Mouse (Mus musculus) G1E (cell line): ENCODE measurements around the gene Top1. TPM values are rescaled to one million over a fixed set of nuclear protein-coding genes. Genes with fewer than 3 reads are reported as not detected.

Experiments
- ATAC-seq: 2 replicates; pipeline ENCODE4 v1.8.0; 2016; ENCODE audit warnings: mild to moderate bottlenecking; ENCODE audit not compliant: insufficient number of reproducible peaks, poor library complexity, low FRiP score, severe bottlenecking; ENCODE audit errors: extremely low read depth
- DNase-seq: peaks from one replicate; pipeline ENCODE4 v3.0.0; 2012; ENCODE audit warnings: low spot score
- H3K27me3 ChIP-seq: 2 replicates; pipeline ENCODE4 v1.6.1; 2012; ENCODE audit warnings: mild to moderate bottlenecking, low read length, inconsistent platforms; ENCODE audit not compliant: insufficient read depth
- H3K36me3 ChIP-seq: replicated peaks from 2 replicates; pipeline ENCODE3; 2012; ENCODE audit warnings: mild to moderate bottlenecking, inconsistent platforms
- H3K4me1 ChIP-seq: 2 replicates; pipeline ENCODE4 v1.6.1; 2012; ENCODE audit warnings: low read depth, low read length, inconsistent platforms, mixed read lengths; ENCODE audit not compliant: insufficient read depth
- H3K4me3 ChIP-seq: 2 replicates; pipeline ENCODE4 v1.5.1; 2012; ENCODE audit warnings: low read depth, mild to moderate bottlenecking, inconsistent platforms, low read length, moderate library complexity, mixed read lengths
- H3K9me3 ChIP-seq: replicated peaks from 2 replicates; pipeline ENCODE4 v1.6.1; 2012; ENCODE audit warnings: inconsistent platforms
- CTCF ChIP-seq: IDR thresholded peaks from 2 replicates; pipeline ENCODE4 v1.5.1; 2012; ENCODE audit warnings: low read depth, low read length, inconsistent platforms, mixed read lengths
- GATA1 ChIP-seq: IDR thresholded peaks from 2 replicates; pipeline ENCODE4 v1.6.1; 2012; ENCODE audit warnings: borderline replicate concordance, low read length, inconsistent platforms, mixed read lengths
- GATA2 ChIP-seq: IDR thresholded peaks from 2 replicates; pipeline ENCODE4 v1.6.1; 2012; ENCODE audit warnings: low read depth, low read length, inconsistent platforms, borderline replicate concordance
- POLR2AphosphoS5 ChIP-seq: IDR thresholded peaks from 2 replicates; pipeline ENCODE4 v1.6.1; 2012; ENCODE audit warnings: low read depth, low read length, inconsistent platforms; ENCODE audit not compliant: insufficient replicate concordance
- TAL1 ChIP-seq: conservative IDR thresholded peaks from 2 replicates; pipeline ENCODE4 v1.6.1; 2012; ENCODE audit warnings: low read depth, low read length, inconsistent platforms, mixed read lengths
- polyA plus RNA-seq: library from polyadenylated mRNA; stranded (reverse); fragments of >175 nt; gene quantifications from 2 replicates; pipeline ENCODE4 v1.2.3, GENCODE M21; 2012
- total RNA-seq, 2 experiments: library from RNA; stranded (forward) in 1 of 2; stranded (reverse) in 1 of 2; fragments of 200-1000 nt in 1 of 2; fragments of >200 nt in 1 of 2; fragmentation: Nextera tagmentation in 1 of 2; gene quantifications; 2 replicates each; pipeline ENCODE4 v1.2.3; 2014 to 2017

The Top1 gene
- total and polyA plus RNA-seq, 3 experiments = 113 to 184 (median 136) TPM

GRCm38 (mm10) chr2:160734331-160734730 lies 88.6 kb downstream of the Top1 start:
- ATAC-seq (no peak), DNase-seq (no peak)
- Histone ChIP-seq H3K36me3 (peaks cover 22% of the 10 kb centered on the region), H3K9me3 (no peaks in the 10 kb centered on the region), H3K4me1 (peaks cover 23% of the 10 kb centered on the region), H3K27me3 (peaks cover 14% of the 10 kb centered on the region), H3K4me3 (no peak overlapping the region)
- no peak for TF ChIP-seq GATA2
- TF ChIP-seq CTCF = no peak
- no peak for TF ChIP-seq GATA1
- no peak for TF ChIP-seq TAL1
- TF ChIP-seq POLR2AphosphoS5 = no peak

- TF ChIP-seq GATA2 (no peak), GATA1 (no peak), CTCF (no peak), POLR2AphosphoS5 (no peak), TAL1 (no peak)
- Histone ChIP-seq H3K27me3 (peaks cover 5% of the 10 kb centered on the region; the same call in 1 of the 2 replicates), H3K9me3 (no peaks in the 10 kb centered on the region), H3K4me3 (no peak overlapping the region), H3K4me1 (peaks cover 12% of the 10 kb centered on the region), H3K36me3 (peaks cover 24% of the 10 kb centered on the region)
- DNase-seq (no peak), ATAC-seq (no peak)
Observed at GRCm38 (mm10) chr2:160735706-160736310, 90.1 kb downstream of the Top1 start.

- TF ChIP-seq CTCF = no peak
- TF ChIP-seq GATA2 = no peak
- TF ChIP-seq GATA1 = no peak
- no peak for TF ChIP-seq TAL1
- no peak for TF ChIP-seq POLR2AphosphoS5
- H3K27me3 ChIP-seq = peaks cover 5% of the 10 kb centered on the region; the same call in 1 of the 2 replicates
- DNase-seq (no peak), ATAC-seq (no peak)
- peaks cover 24% of the 10 kb centered on the region for H3K36me3 ChIP-seq
- peaks cover 9% of the 10 kb centered on the region for H3K4me1 ChIP-seq
- no peaks in the 10 kb centered on the region for H3K9me3 ChIP-seq
- no peak overlapping the region for H3K4me3 ChIP-seq
Observed at GRCm38 (mm10) chr2:160736466-160736865, 90.8 kb downstream of the Top1 start.

- H3K36me3 ChIP-seq = peaks cover 27% of the 10 kb centered on the region
- ATAC-seq = no peak
- TF ChIP-seq POLR2AphosphoS5 (no peak), TAL1 (no peak), GATA2 (no peak), CTCF (no peak), GATA1 (no peak)
- H3K4me3 ChIP-seq = no peak overlapping the region
- no peaks in the 10 kb centered on the region; the same call in 1 of the 2 replicates for H3K4me1 ChIP-seq
- no peaks in the 10 kb centered on the region for H3K27me3 ChIP-seq
- DNase-seq = no peak
- no peaks in the 10 kb centered on the region for H3K9me3 ChIP-seq
Observed at GRCm38 (mm10) chr2:160738354-160738753, 92.7 kb downstream of the Top1 start.

DNA sequence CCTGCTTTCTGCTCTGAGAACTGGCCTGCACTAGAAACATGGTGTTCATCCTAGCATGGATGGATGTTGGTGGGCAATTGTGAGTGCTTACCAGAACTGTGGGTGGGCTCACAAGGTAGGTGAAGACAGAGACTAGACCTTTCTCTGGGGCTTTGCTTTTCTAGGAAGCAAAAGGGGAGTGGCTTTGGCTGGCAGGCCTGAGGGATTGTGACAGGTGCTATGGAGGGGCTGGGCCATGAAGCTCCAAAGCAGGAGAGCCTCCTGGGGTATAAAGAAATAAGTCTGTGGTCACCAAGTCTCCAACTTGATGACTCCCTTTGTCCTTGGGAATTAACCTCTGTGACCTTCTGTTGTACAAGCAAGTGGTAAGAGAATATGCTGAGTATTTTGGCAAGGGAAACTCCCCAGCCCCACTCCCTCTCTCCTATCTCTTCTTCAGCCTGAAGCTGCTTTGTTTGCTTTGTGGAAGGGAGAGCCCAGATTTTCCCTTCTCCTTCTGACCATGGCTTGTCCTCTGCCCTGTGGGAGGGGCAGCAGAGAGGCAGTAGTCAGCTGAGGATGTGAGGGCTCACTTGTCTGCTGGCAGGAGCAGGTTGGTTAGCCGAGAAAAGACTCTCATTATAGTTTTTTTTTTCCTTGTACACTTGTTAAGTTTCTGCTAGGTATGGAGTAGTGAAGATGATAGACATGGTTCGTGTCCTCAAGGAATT lies 94.1 kb downstream of the Top1 start:
- no peaks in the 10 kb centered on the region for H3K9me3 ChIP-seq
- TF ChIP-seq TAL1 = no peak
- no peak for TF ChIP-seq POLR2AphosphoS5
- TF ChIP-seq GATA1 = no peak
- TF ChIP-seq CTCF = no peak
- TF ChIP-seq GATA2 = no peak
- no peak overlapping the region for H3K4me3 ChIP-seq
- peaks cover 19% of the 10 kb centered on the region for H3K36me3 ChIP-seq
- H3K27me3 ChIP-seq = no peaks in the 10 kb centered on the region
- no peak for DNase-seq
- no peaks in the 10 kb centered on the region; the same call in 1 of the 2 replicates for H3K4me1 ChIP-seq
- no peak for ATAC-seq

GRCm38 (mm10) chr2:160740521-160741156 lies 95.0 kb downstream of the Top1 start:
- no peak for DNase-seq
- Histone ChIP-seq H3K4me1 (no peaks in the 10 kb centered on the region; the same call in 1 of the 2 replicates), H3K27me3 (no peaks in the 10 kb centered on the region), H3K36me3 (peaks cover 11% of the 10 kb centered on the region), H3K9me3 (no peaks in the 10 kb centered on the region), H3K4me3 (no peak overlapping the region)
- no peak for ATAC-seq
- TF ChIP-seq GATA2 (no peak), TAL1 (no peak), GATA1 (no peak), CTCF (no peak), POLR2AphosphoS5 (no peak)
